Mouse (Mus musculus): ENCODE measurements around the gene Mfap4.

The Mfap4 gene

DNA sequence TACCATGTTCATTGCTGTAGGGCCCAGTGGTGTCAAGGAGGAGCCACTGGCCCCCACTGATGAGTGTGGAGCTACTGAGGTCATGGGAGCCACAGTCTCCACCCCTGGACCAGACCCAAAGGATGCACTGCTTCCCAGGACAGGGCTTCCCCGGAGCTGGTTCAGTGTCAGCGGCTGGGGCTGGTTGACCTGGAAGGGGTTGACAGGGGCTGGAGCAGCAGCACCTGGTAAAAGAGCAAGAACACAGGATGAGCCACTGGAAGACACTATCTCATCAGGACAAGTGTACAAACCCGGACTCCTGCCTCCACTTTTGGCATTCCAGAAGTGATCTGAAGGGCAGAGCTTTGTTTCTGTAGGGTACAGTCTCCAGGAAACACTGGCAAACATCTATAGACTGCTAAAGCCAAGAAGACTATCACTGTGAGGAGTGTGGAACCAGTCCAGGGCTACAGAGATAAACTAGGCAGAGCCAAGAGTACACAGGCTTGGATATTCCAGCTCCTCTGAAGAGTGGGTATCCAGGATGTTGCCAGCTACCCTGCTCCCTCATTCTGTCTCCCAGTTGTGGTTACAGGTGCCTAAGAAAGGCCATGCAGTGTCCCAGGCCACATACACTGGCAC is 34.4 kb downstream of the Mfap4 start:
- DNase-seq: no peak

DNA sequence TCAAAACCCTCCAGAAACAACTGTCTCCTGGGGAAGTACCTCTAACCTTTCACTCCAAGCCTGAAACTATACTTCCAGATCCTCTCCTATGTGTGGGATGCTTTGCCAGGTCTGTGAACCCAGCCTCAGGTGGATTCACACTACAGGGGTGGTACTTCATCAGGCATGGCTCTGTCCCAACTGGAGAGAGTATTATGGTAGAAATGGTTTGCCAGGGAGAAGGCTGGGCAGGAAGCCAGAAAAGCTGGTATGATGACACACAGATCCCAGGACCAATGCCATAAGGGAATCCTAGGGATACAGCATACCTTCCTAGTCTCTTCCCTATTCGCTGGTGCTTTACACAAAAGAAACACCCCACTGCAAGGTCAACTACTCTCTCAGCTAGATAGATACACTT is 41.6 kb downstream of the Mfap4 start:
- peak in 1 of 2 experiments; percentile 56 for DNase-seq

DNA sequence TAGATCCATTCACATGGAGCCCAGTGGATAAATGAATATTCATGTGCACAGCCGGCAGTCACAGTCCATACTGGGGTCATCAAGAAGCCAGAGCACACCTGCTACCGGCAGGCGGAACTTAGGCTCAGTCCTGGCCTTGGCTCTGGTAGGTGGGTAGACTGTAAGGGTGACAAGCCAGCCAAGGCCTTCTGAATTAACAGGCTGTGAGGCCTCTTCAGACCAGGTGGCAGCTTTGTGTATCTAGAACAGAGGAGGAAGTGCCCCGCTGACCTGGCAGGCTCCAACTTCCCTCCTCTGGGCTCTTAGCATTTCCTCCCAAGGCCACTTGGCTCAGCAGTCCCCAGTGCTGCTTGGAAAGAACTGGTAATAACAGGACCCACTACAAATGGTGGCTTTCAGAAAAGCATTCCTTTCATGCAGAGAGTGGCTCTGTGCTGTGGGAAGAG is 44.1 kb downstream of the Mfap4 start:
- DNase-seq: peak; percentile 62 to 79

DNA sequence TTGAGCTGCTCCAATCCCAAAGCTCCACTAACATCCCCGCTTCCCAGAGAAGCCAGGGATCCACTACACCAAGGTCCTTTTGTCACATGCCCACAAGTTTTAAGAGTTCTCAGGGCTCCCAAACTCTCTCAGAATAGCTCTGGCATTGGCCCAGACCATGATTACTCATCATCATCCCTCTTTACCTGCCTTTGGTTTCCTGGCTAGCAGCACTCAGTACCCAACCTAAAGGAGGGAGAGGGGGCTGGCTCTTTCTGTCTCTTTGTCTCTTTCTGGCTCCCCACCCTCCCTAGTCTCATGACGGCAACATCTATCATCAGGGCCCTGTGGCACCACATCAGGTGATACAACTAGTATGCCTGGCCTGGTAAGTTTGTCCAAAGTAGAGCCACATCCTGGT is 47.6 kb downstream of the Mfap4 start:
- peak; percentile 54 to 55 for DNase-seq

DNA sequence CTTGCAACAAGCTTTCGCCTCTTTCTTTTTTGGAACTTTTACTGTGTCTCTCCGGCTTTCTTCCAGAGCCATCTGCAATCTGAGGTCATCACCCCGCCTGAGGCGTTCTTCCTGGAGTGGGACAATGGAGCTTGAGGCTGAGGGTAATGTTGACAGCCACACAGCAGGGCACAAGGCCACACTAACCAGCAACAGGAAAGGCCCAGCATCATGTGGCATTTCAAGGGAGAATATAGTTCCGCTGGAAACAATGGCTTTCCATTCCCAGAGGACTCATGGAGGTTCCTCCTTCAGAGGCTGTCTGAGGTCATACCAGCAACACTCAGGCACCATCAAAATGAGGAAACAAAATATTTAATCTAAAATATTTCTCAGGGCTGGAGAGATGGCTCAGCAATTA is 48.3 kb downstream of the Mfap4 start:
- peak; percentile 61 to 86 for DNase-seq

DNA sequence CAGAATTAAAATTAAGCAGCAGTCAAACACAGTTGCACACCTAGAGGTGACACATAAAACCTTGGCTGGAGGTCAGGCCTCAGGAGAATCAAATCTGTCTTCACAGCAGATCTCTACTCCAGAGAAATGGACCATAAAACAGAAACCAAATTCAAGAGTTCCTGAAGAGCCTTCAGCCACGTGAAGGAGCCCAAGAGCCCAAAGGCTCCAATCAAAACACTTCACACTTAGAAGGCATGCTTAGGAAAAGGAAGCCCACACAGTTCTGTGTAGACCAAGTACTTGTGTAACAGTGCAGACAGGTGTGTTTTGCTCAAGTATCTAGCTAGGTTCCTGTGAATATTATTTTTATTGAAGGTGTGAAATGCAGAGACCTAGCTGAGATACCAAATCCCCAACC is 50.3 kb downstream of the Mfap4 start:
- no peak for DNase-seq

DNA sequence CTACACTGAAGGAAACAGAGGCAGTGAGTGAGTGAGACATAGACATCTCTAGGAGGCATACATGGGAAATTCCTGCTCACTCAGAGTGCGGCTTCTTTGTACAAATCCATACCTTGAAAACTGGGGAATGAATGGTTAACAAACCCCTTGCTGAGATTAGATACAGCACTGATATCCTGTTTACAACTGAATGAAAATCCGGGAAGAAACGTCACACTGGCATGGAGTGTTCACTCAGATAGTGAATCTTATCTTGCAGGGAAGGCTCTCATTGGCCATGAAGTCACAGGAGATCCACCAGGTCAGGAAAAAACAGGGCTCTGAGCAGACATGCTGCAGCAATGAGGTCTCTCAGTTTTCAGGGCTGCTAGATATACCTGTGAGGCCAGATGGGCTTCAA is 51.7 kb downstream of the Mfap4 start:
- no peak for DNase-seq

DNA sequence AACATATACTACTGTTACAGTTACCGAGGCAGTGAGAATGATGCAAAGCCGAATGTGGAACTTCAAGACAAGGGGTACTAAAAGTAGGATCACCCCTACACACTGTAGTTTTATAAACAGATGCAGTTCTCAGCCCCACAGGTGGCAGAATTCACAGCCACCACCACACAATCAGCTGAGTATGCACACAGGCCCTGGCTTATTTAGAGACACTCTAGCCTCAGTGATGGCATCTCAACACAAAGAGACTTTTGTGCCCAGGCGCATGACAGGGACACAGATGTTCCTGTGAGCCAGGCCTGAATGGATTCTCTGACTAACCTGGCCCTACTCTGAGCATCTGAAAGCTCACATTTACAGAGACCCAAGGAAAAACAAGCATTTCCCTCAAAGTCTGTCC is 52.1 kb downstream of the Mfap4 start:
- no peak for DNase-seq
